Mouse (Mus musculus) megakaryocyte, embryonic 14.5 days (primary cell): ENCODE results near the gene Megf8. TPM values are rescaled to one million over a fixed set of nuclear protein-coding genes. Genes with fewer than 3 reads are reported as not detected.

Source experiments
- H3K27me3 ChIP-seq: replicated peaks from 2 replicates; pipeline ENCODE3; 2012; ENCODE audit warnings: inconsistent platforms
- H3K36me3 ChIP-seq: replicated peaks from 2 replicates; pipeline ENCODE3; 2012; ENCODE audit warnings: low read length, inconsistent platforms, mixed read lengths
- H3K4me1 ChIP-seq: 2 replicates; pipeline ENCODE4 v1.6.1; 2012; ENCODE audit warnings: inconsistent platforms
- H3K4me3 ChIP-seq: replicated peaks from 2 replicates; pipeline ENCODE3; 2012; ENCODE audit warnings: moderate library complexity, mild to moderate bottlenecking, inconsistent platforms
- H3K9me3 ChIP-seq: 2 replicates; pipeline ENCODE4 v1.6.1; 2012; ENCODE audit warnings: inconsistent platforms
- FLI1 ChIP-seq: IDR thresholded peaks from 2 replicates; pipeline ENCODE4 v1.6.1; 2012; ENCODE audit warnings: low read length, inconsistent platforms, mixed read lengths
- GATA1 ChIP-seq: IDR thresholded peaks from 3 replicates; pipeline ENCODE4 v1.6.1; 2012; ENCODE audit warnings: mixed read lengths, low read length, inconsistent platforms, borderline replicate concordance
- polyA plus RNA-seq: library from polyadenylated mRNA; stranded (reverse); fragments of >175 nt; gene quantifications from 2 replicates; pipeline ENCODE4 v1.2.3, GENCODE M21; 2012; ENCODE audit warnings: low replicate concordance; ENCODE audit not compliant: insufficient read depth

The Megf8 gene
- polyA plus RNA-seq, 1 experiment: 9.7 TPM

- TF ChIP-seq FLI1: no peak
- TF ChIP-seq GATA1: no peak
- Histone ChIP-seq H3K9me3 (no peaks in the 10 kb centered on the region), H3K4me3 (peak overlapping the region; percentile 85), H3K27me3 (no peaks in the 10 kb centered on the region), H3K4me1 (peaks cover 92% of the 10 kb centered on the region), H3K36me3 (peaks cover 73% of the 10 kb centered on the region)
Observed at GRCm38 (mm10) chr7:25272445-25273258, 44.3 kb upstream of the Megf8 start.

GRCm38 (mm10) chr7:25273259-25274241 lies 43.4 kb upstream of the Megf8 start:
- Histone ChIP-seq H3K9me3 (no peaks in the 10 kb centered on the region), H3K4me3 (peak overlapping the region; percentile 85), H3K27me3 (no peaks in the 10 kb centered on the region), H3K4me1 (peaks cover 97% of the 10 kb centered on the region), H3K36me3 (peaks cover 73% of the 10 kb centered on the region)
- TF ChIP-seq FLI1 (no peak), GATA1 (no peak)

DNA sequence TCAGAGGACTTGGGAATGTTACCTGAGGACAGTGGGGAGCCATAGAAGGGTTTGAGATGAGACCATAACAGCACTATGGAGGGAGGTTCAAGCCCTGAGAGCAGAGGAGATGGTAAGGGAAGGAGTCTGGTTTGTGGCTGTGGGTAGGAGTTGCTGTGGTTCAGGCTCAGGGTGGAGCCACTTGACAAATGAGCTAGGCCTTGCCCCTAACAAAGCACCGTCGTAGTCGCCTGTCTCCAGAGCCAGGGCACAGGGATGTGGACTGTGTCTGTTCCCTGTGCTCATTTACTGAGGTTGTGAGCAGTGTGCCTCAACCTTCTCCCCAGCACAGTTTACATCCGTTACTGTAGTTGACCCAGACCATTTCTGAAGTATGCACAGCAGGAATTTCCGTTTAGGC lies 42.4 kb upstream of the Megf8 start:
- Histone ChIP-seq H3K4me1 (peaks cover 95% of the 10 kb centered on the region), H3K27me3 (no peaks in the 10 kb centered on the region), H3K36me3 (peaks cover 73% of the 10 kb centered on the region), H3K4me3 (peak overlapping the region; percentile 85), H3K9me3 (no peaks in the 10 kb centered on the region)
- TF ChIP-seq GATA1: no peak
- TF ChIP-seq FLI1: no peak

- no peaks in the 10 kb centered on the region for H3K27me3 ChIP-seq
- no peak for TF ChIP-seq GATA1
- no peak for TF ChIP-seq FLI1
- H3K9me3 ChIP-seq: no peaks in the 10 kb centered on the region
- H3K36me3 ChIP-seq: peaks cover 68% of the 10 kb centered on the region
- H3K4me1 ChIP-seq: peaks cover 95% of the 10 kb centered on the region
- peak overlapping the region; percentile 85 for H3K4me3 ChIP-seq
Observed at GRCm38 (mm10) chr7:25274996-25275395, 42.0 kb upstream of the Megf8 start.

DNA sequence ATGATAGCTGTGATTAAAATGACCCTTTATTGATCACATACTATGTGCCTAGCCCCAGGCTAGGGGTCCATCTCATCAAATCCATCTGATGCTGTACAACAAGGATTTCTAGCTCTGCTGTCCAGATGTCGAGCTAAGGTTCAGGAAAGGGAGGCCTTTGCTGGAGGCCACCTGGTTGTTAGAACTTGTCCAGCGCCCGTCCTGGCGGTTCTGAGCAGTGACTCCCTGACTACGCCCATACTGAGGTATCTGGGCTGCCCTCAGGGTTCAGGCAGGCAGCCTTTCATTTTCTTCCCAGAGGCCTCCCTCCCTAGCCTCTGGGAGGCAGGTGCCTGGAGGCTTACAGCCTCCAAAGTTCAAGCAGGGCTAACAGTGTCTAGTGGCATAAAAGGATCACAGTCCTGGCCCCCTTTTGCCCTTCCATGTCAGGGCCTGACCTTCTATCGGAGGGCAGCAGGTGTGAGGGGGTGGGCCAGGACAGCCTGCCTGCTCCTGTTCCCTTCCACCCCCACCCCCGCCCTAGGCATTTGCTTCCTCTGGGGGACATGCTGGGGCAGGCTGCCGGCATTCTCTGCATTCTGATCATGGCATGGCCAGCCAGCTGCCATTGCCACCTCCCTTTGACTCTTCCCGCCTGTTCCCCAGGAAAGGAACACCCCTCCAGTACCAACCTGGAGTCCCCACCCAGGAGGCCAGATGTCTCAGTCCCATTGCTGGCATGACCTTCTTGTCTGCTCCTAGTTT lies 41.2 kb upstream of the Megf8 start:
- no peak for TF ChIP-seq FLI1
- TF ChIP-seq GATA1: no peak
- H3K27me3 ChIP-seq: no peaks in the 10 kb centered on the region
- no peaks in the 10 kb centered on the region for H3K9me3 ChIP-seq
- peaks cover 62% of the 10 kb centered on the region for H3K36me3 ChIP-seq
- H3K4me3 ChIP-seq: peak overlapping the region; percentile 59
- peaks cover 95% of the 10 kb centered on the region for H3K4me1 ChIP-seq

GRCm38 (mm10) chr7:25277405-25277804 lies 39.6 kb upstream of the Megf8 start:
- H3K4me3 ChIP-seq: peak overlapping the region; percentile 92
- TF ChIP-seq GATA1 (no peak), FLI1 (no peak)

DNA sequence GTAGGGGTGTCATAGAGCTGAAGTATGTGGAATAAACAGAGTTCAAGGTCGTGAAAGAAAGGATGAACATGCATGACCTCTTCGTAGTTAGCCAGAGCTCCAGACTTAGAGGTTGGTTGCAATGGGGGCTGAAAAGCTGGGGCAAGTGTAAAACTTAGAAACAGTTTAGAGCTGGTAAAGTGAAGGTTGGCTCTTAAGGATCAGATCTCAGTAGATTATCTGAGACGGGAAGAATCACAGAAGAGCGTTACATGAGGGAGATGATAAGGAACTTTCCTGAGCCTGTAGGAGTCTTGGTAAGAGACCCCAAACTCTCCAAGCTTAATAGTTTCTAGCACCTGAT lies 39.0 kb upstream of the Megf8 start:
- H3K4me1 ChIP-seq: peaks cover 87% of the 10 kb centered on the region
- peak overlapping the region; percentile 92 for H3K4me3 ChIP-seq

More at GRCm38 (mm10) chr7:25277405-25277804, 39.6 kb upstream of the Megf8 start:
- Histone ChIP-seq H3K36me3 (peaks cover 45% of the 10 kb centered on the region), H3K9me3 (no peaks in the 10 kb centered on the region), H3K27me3 (no peaks in the 10 kb centered on the region), H3K4me1 (peaks cover 89% of the 10 kb centered on the region)

GRCm38 (mm10) chr7:25278341-25279075 lies 38.5 kb upstream of the Megf8 start:
- no peak for TF ChIP-seq FLI1
- TF ChIP-seq GATA1: no peak
- Histone ChIP-seq H3K27me3 (no peaks in the 10 kb centered on the region), H3K9me3 (no peaks in the 10 kb centered on the region), H3K4me3 (peak overlapping the region; percentile 92), H3K4me1 (peaks cover 87% of the 10 kb centered on the region), H3K36me3 (peaks cover 34% of the 10 kb centered on the region)

More for the DNA sequence above, 39.0 kb upstream of the Megf8 start:
- no peaks in the 10 kb centered on the region for H3K27me3 ChIP-seq
- TF ChIP-seq GATA1 (no peak), FLI1 (no peak)
- H3K9me3 ChIP-seq: no peaks in the 10 kb centered on the region
- H3K36me3 ChIP-seq: peaks cover 40% of the 10 kb centered on the region
